Mouse (Mus musculus) ES-Bruce4 (cell line): ENCODE measurements around the gene Polr3g.

ENCODE experiments used
- CTCF ChIP-seq: IDR thresholded peaks from one replicate; pipeline ENCODE4 v1.8.1; 2011; ENCODE audit warnings: low read depth, low read length
- EP300 ChIP-seq: IDR thresholded peaks from 2 replicates; pipeline ENCODE4 v1.6.1; 2011; ENCODE audit warnings: low read depth, low read length; ENCODE audit not compliant: insufficient read depth
- POLR2A ChIP-seq: IDR thresholded peaks from one replicate; pipeline ENCODE4 v1.8.1; 2011; ENCODE audit warnings: low read length; ENCODE audit not compliant: insufficient read depth

DNA sequence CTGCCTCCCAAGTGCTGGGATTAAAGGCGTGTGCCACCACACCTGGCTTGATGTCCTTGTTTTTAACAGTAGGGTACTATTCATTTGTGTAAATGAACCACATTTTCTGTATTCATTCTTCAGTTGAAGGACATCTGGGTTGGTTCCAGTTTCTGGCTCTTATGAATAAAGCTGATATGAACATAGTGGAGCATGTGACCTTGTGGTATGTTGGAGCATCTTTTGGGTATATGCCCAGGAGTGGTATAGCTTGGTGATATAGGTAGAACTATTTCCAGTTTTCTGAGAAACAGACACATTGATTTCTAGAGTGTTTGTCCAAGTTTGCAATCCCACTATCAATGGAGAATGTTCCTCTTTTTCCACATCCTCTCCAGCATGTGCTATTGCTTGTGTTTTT is 3.1 kb upstream of the Polr3g start:
- TF ChIP-seq CTCF (no peak), POLR2A (no peak), EP300 (no peak)
